Mouse (Mus musculus): ENCODE results near the gene Gpr108. TPM values are rescaled to one million over a fixed set of nuclear protein-coding genes. Genes with fewer than 3 reads are reported as not detected.

Gene Gpr108
- polyA plus RNA-seq, 1 experiment = 77.8 TPM

GRCm38 (mm10) chr17:57245311-57245929 lies 2.8 kb downstream of the Gpr108 start:
- no peak for DNase-seq (ENCODE audit: low read depth)

- no peak for DNase-seq (ENCODE audit: low read depth)
These were observed 4.4 kb downstream of the Gpr108 start for GRCm38 (mm10) chr17:57243650-57244370.

GRCm38 (mm10) chr17:57237181-57237580 lies 11.1 kb downstream of the Gpr108 start:
- no peak for DNase-seq (ENCODE audit: low read depth)

GRCm38 (mm10) chr17:57235803-57236202 lies 12.4 kb downstream of the Gpr108 start:
- no peak for DNase-seq (ENCODE audit: low read depth)

- no peak for DNase-seq (ENCODE audit: low read depth)
These were observed 13.9 kb downstream of the Gpr108 start for GRCm38 (mm10) chr17:57234254-57234928.

- DNase-seq (ENCODE audit: low read depth) = no peak
These were observed 15.2 kb downstream of the Gpr108 start for GRCm38 (mm10) chr17:57233038-57233437.

- DNase-seq (ENCODE audit: low read depth) = no peak
These were observed 16.0 kb downstream of the Gpr108 start for GRCm38 (mm10) chr17:57232200-57232599.

GRCm38 (mm10) chr17:57231321-57231771 lies 16.9 kb downstream of the Gpr108 start:
- DNase-seq (ENCODE audit: low read depth) = no peak

GRCm38 (mm10) chr17:57230728-57231125 lies 17.5 kb downstream of the Gpr108 start:
- DNase-seq (ENCODE audit: low read depth) = no peak

GRCm38 (mm10) chr17:57229851-57230727 lies 18.2 kb downstream of the Gpr108 start:
- DNase-seq (ENCODE audit: low read depth) = no peak

- no peak for DNase-seq (ENCODE audit: low read depth)
These were observed 19.4 kb downstream of the Gpr108 start for GRCm38 (mm10) chr17:57228873-57229272.

GRCm38 (mm10) chr17:57228014-57228413 lies 20.2 kb downstream of the Gpr108 start, which contains the start of gene C3:
TSS of gene C3 (minus strand) at chr17:57228136.
- no peak for DNase-seq (ENCODE audit: low read depth)

GRCm38 (mm10) chr17:57227468-57227867 lies 20.8 kb downstream of the Gpr108 start:
- no peak for DNase-seq (ENCODE audit: low read depth)

GRCm38 (mm10) chr17:57223313-57223712 lies 24.9 kb downstream of the Gpr108 start:
- DNase-seq (ENCODE audit: low read depth) = no peak

- no peak for DNase-seq (ENCODE audit: low read depth)
These were observed 26.3 kb downstream of the Gpr108 start for GRCm38 (mm10) chr17:57221911-57222310.

- no peak for DNase-seq (ENCODE audit: low read depth)
These were observed 28.4 kb downstream of the Gpr108 start for GRCm38 (mm10) chr17:57219884-57220207.

GRCm38 (mm10) chr17:57219167-57219883 lies 28.9 kb downstream of the Gpr108 start:
- no peak for DNase-seq (ENCODE audit: low read depth)

- no peak for DNase-seq (ENCODE audit: low read depth)
These were observed 29.8 kb downstream of the Gpr108 start for GRCm38 (mm10) chr17:57218335-57218900.

GRCm38 (mm10) chr17:57214676-57215387 lies 33.4 kb downstream of the Gpr108 start:
- DNase-seq (ENCODE audit: low read depth) = no peak

- DNase-seq (ENCODE audit: low read depth) = no peak
These were observed 36.7 kb downstream of the Gpr108 start for GRCm38 (mm10) chr17:57211501-57211900.
